Mouse (Mus musculus) right cerebral cortex, adult 2 months (tissue): Measurements from ENCODE around the gene Dcdc2b.
A peak's percentile ranks its signal among the peaks of the same experiment; 100 is the strongest.

Experiments
- DNase-seq, 2 experiments: peaks; one replicate each; pipeline ENCODE4 v3.0.0; 2021 to 2022; ENCODE audit warnings: low spot score in 2 of 2

Gene Dcdc2b

DNA sequence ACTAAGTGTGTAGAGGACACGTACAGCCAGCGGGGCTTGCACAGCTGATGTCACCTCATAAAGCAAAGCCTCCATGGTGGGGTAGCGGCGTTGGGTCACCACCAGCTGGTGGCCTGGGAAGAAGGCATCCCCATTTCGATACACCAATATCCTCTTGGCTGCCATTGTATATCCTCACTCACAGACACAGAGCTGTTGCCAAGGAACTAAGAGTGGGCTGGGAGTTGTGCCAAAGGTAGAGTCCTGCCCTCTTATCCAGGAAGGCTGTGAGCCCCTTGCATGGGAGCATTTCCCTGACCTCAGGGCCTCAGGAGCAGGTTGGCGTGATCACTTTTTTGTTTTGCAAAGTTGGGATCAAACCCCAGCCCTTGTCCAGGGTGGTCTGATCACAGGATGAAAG lies at the start of gene Dcdc2b:
Gene Dcdc2b (minus strand): TSS at position 165 of the 400 bp plus-strand sequence.
- no peak for DNase-seq

- DNase-seq = no peak
Observed at GRCm38 (mm10) chr4:129662255-129662813, 48.3 kb upstream of the Dcdc2b start.

DNA sequence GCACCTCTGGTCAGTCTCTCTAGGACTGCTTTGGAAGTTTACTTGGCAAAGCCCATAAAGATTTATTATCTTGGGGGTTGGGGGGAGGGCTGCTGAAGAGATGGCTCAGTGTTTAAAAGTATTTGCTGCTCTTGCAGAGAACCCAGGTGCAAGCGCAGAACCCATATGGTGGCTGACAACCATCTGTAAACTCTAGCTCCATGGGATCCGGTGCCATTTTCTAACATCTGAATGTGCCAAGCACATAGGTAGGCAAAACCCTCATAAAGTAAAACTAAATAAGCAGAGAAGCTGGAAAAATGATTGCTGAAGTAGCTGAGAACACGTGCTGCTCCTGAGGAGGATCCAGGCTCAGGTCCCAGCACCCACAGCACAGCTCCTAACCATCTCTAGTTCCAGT lies 47.5 kb upstream of the Dcdc2b start:
- DNase-seq = no peak

GRCm38 (mm10) chr4:129654770-129655169 lies 40.7 kb upstream of the Dcdc2b start:
- no peak for DNase-seq

DNA sequence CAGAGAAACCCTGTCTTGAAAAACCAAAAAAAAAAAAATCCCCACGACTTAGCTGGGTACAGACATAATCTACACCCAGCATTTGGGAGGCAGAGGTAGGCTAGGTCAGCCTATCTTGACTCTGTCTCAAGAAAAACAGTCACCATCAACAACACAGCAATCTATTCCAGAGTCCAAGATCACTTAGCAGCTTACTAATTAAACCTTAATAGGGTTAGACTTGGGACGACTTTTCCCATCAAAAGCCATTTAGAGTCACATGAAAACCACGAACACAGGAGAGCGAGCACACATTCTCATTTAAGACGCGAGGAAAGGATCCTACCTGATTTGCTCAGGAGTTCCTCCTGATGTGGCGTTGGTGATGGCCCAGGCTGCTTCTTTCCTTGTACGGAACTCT lies 36.3 kb upstream of the Dcdc2b start:
- DNase-seq = no peak

- DNase-seq = no peak
Observed at GRCm38 (mm10) chr4:129648656-129649055, 34.6 kb upstream of the Dcdc2b start.

- peak in 1 of 2 experiments; percentile 23 for DNase-seq
Observed at GRCm38 (mm10) chr4:129645204-129645603, 31.1 kb upstream of the Dcdc2b start.

GRCm38 (mm10) chr4:129641756-129642155 lies 27.7 kb upstream of the Dcdc2b start:
- DNase-seq = no peak

- DNase-seq = peak; percentile 98
Observed at GRCm38 (mm10) chr4:129640638-129641467, 26.8 kb upstream of the Dcdc2b start, which contains the start of gene Txlna. Txlna (minus strand) TSS chr4:129641065.

GRCm38 (mm10) chr4:129640101-129640637 lies 26.1 kb upstream of the Dcdc2b start:
- DNase-seq = no peak

DNA sequence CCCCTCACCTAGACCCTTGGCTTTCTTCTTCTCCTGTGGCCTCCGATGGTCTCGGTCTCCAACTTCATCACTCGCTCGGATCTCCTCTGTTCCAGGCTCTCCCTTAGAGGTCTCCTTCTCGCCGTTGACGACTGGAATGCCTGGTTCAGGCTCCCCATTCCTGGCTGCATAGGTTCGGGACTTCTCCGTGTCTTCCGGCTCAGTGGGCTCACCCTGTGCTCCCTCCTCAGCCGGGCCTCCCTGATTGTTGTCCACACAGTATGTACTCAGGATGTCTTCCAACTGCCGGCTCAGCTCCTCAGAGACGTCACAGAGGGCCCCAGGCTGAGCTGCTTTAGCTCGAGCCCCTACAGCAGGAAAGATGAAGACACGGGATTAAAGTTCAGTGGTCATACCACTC lies 25.2 kb upstream of the Dcdc2b start:
- no peak for DNase-seq

GRCm38 (mm10) chr4:129633852-129634251 lies 19.8 kb upstream of the Dcdc2b start:
- no peak for DNase-seq

DNA sequence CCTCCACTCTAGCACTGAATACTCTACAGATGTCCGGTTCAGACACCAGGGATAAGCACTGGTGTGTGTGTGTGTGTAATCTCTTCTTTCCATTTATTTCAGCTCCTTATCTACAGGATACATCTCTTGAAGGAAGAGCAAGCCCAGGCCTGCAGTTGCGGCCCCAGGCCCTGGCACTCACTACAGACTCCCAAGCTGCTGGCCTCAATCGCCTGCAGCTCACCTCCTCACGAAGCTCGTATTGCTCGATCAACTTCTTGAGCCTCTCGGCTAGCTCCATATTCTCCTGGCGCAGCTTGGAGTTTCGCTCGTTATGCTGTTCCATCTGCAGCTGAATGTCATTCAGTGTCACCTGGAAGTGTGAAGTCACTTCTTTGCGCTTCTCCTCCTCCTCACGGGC lies 17.8 kb upstream of the Dcdc2b start:
- no peak for DNase-seq

DNA sequence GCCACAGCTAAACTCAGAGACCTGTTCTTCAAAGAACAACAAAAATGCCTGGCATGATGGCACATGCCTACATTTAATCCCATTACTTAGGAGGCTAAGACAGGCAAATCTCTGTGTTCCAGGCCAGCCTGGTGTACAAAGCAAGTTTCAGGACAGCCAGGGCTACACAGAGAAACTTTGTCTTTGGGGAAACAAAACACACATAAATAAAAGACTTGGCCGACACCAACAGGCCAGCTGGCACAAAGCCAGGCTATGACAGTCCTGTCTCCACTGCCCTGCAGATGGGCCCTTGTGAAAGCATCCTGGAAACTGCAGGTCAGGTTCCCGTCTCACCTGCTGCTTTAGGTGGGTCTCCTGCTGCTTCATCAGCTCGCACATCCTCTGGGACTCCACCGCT lies 16.9 kb upstream of the Dcdc2b start:
- no peak for DNase-seq

GRCm38 (mm10) chr4:129626035-129626434 lies 12.0 kb upstream of the Dcdc2b start:
- DNase-seq = no peak

DNA sequence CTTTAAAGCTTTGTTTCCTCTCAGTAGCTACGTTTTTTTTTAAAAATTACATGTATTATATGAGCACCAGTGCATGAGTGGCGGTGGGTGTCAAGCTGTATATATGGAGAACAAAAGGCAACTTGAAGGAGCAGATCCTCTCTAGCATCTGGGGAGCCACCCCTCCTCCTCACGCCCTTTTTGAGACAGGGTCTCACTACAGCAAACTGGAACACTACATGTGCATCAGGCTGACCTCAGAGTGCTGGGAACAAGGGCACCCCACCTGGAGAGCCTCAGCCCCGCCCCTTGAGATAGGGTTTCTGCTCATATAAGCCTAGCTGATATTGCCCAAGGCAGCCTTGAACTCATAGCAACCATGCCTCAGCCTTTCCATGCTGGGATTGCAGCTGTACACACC lies 11.4 kb upstream of the Dcdc2b start:
- no peak for DNase-seq

GRCm38 (mm10) chr4:129625029-129625370 lies 10.9 kb upstream of the Dcdc2b start:
- DNase-seq = peak; percentile 60 to 69

DNA sequence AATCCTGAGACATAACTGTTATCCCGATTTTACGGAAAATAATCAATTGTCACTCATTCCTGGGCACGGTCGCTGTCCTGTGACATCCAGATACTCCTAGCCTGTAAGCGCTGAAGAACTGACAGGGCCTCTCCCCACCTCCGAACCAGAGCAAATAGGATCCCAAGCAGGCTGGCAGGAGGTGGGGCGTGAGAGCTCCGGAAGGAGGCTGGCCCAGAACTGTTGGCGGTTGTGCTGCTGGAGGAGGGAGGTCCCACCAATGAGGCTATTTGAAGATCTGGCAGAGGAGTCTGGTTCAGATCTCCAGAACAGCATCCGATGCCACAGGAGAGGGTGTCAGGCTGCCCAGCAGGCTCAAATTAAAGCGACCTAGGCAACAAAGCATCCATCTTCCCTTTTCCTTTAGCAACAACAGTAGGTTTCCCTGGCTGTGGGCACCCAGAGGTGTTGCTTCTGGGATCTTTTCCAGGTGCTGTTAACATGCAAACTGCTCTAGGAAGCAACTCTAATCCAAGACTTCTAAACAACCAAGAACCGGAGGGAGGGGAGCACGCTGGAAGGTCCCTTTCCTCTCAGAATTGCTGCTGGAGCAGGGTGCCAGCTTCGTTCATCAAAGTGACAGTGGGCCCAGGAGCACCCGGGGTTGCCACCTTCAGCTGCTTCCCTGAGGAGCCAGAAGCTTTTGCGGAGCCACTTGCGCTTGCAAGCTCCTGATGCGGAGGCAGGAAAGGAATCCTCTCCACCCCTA lies 10.4 kb upstream of the Dcdc2b start:
- DNase-seq = peak; percentile 87

DNA sequence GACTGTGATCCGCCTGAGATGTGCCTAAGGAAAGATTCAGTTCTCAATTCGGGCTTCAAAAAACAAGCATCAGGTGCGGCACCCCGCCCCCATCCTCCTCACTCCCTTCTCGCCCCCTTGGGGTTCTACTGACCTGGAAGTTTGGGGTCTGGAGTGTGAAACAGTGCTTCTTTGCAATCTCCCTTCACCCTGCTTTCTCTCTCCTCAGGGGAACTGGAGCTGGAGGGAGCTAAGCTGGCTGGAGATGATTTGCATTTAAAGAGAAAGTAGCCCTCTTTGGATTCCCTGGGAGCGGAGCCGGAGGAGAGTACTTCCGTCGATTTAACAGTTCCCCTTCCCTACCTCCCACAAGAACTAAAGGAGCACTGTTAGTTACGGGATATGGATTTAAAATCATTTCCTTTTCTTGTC lies 9.6 kb upstream of the Dcdc2b start, which contains the start of gene Ccdc28b:
Gene Ccdc28b (minus strand): TSS at position 267 of the 411 bp plus-strand sequence.
- peak; percentile 68 to 70 for DNase-seq

DNA sequence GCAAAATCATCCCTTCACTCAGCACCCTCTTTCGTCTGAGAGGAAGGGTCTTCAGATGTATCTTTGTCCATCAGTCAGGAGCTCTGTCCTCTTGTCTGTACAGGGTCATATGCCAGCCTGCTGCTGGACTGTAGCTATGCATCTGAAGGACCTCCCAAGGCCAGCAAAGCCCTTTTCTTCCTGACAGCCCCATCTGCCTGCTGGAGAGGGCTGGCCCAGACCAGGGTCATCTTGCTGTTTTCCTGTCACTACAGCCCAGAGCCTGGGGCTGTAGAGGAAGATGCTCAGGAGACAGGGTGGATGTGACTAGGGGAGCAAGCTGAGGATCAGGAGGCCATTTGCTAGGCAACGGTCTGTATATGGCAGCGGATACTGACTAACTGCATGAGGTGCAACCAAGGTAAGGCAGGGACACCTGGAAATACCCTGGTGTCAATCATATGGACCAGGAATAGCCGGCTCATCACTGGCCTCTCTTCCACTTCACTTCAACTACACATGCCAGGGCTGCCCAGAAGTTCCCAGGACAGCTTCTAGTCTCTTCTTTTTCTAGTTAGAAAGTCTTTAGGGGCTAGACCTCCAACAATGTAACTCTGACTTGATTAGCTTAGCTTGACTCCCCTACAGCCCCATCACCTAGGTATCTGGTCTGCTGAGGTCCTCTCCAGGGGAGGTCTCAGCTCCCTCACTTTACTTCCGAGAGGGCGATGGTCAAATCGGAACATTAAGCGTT lies 8.9 kb upstream of the Dcdc2b start:
- no peak for DNase-seq

DNA sequence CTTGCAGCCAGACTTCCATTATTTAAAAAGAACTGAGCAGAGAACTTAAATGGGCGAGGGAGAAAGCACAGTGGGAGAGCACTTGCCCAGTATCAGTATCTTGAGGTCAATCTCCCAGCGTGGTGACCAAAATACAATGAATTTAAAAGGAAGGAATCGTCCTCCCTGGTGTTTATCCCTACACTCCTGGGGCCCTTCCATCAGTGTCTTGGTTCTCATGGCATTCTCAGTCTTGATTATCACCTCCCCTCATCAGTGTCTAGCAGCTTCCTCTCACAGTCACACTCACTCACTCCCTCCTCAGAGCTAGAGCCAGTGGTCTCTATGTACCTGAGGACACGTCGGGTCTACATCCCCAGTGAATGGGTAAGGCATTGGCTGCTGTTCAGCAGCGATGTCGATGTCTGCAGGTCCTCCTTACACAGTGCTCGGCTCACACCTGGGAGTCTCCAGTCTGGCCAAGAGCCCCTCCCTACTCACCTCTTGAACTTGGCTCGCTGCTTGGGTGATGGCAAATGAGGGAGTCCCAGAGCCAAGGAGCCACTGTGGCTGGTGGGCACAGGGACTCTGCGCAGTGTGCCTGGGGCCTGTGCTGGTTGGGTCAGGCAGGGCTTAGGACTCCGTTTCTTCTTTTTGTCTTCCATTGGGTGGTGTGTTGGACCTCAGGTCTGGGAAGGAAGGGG lies 8.2 kb upstream of the Dcdc2b start:
- DNase-seq = no peak
